Mouse (Mus musculus) erythroid progenitor cell, adult 5-6 weeks (primary cell): ENCODE data around the gene Bhlha15. TPM values are rescaled to one million over a fixed set of nuclear protein-coding genes. Genes with fewer than 3 reads are reported as not detected.

Experiments
- ATAC-seq: replicated peaks from 2 replicates; pipeline ENCODE4 v1.8.0; 2016; ENCODE audit warnings: moderate number of reproducible peaks, mild to moderate bottlenecking, moderate TSS enrichment, inconsistent platforms; ENCODE audit not compliant: poor library complexity, low FRiP score, severe bottlenecking
- total RNA-seq, 2 experiments: library from RNA; stranded (forward) in 1 of 2; stranded (reverse) in 1 of 2; fragments of 150-400 nt in 1 of 2; fragments of 186-747, 209-891 nt in 1 of 2; gene quantifications; 2 replicates each; pipeline versions ENCODE4 v1.2.3 to v1.2.4; 2015 to 2017; ENCODE audit warnings: low replicate concordance in 2 of 2

Bhlha15 gene
- total RNA-seq, 2 experiments from 2014 or later = not detected

DNA sequence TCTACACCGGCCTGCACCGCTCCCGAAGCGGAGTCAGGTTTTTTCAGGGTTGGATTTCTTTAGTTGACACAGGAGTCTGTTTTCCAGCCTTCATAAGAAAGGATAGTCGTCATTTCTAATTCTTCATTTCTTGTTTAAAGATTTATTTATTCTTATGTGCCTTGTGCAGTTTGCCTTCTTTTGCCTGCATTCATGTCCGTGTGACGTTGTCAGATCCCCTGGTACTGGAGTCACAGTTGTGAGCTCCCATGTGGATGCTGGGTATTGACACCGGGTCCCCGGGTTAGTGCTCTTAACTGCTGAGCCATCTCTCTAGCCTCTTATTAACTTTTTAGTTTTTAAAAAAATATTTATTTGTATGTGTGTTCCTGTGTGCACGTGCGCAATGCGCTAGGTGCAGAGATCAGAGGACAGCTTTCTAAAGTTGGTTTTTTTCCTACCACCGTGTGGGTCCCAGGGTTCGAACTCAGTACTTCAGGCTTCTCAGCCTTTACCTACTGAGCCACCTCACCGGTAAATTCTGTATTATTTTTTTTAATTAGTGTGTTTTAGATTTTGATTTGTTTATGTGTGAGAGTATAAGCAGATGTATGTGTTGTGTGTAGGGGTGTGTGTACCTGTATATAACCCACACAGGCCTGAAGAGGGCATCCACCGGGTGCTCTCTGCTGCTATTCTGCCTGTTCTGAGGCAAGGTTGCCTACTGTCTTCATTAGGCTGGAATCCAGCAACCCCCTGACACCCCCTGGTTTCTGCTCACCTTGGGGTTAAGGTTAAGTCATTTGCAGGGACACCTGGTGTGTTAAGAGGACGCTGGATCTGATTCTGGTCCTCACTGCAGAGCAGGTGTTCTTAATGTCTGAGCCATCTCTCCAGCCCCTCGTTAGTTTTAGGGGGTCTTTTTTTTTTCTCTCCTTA lies 34.1 kb downstream of the Bhlha15 start:
- no peak for ATAC-seq

DNA sequence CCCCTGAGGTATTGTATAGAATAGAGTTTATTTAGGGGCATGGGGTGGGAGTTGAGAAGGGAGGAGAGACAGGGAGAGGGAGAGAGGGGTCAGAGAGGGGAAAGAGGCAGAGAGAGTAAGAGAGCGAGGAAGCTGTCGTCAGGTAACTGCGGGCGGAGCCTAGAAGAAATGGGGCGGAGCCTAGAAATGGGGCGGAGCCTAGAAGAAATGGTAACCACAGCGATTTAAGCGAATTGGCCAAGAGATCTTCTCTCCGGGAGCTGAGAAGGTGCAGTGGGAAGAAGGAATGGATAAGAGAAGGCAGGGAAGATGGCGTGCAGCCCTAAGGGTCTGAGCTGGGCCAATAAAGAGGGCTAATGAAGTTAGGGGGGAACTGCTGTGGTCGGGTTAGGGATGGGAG lies 36.1 kb downstream of the Bhlha15 start:
- no peak for ATAC-seq

DNA sequence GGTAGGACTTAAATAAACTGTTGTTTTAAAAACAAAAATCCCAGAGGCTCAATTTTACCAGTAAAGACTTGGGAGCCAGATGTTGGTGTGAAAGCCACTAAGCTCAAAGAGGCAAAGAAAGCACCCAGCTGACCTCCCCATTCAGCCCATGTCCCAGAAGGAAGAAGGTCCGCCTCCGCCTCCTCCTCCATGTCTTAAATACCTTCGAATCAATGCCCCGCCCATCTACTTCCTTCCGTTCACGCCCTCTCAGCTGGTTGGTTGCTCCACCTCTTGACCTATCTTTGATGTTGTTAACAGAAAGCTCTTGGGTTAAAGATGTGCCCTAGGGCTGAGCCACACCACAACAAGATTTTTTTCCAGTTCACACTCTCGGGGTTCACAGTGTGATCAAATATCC lies 40.1 kb downstream of the Bhlha15 start:
- ATAC-seq = no peak

DNA sequence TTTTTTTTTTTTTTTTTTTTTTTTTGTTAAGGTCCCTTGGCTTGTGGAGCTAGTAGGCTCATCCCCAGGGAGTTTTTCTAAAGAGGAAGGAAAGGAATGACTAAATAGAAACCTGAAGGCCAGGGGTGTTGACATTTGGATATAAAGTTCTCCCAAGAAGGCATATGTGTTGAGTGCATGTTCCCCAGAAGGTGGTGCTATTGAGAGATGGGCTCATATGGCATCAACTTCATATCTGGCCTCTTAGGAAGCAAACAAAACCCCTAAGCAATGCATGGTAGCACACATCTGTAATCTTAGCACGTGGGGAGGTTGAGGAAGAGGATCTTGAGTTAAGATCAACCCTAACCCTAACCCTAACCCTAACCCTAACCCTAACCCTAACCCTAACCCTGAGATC lies 41.3 kb downstream of the Bhlha15 start:
- no peak for ATAC-seq

- no peak for ATAC-seq
Observed at GRCm38 (mm10) chr5:144232531-144232930, 42.4 kb downstream of the Bhlha15 start.

DNA sequence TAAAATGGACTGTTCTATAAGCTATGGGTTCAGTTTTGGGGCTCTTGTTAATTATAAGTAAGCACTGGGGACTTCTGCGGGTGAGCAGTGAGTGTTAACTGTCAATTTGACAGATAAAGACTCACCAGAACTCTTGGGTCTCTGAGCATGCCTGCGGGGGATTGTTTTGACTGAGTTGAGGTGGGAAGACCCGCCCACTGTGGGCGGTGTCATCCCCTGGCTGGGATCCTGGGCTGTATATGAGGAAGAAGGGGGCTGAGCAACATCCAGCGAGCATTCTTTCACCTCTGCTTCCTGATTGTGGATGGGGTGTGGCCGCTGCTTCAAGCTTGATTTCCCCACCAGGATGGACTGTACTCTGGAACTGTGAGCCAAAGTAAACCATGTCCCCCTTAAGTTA lies 44.1 kb downstream of the Bhlha15 start:
- no peak for ATAC-seq

DNA sequence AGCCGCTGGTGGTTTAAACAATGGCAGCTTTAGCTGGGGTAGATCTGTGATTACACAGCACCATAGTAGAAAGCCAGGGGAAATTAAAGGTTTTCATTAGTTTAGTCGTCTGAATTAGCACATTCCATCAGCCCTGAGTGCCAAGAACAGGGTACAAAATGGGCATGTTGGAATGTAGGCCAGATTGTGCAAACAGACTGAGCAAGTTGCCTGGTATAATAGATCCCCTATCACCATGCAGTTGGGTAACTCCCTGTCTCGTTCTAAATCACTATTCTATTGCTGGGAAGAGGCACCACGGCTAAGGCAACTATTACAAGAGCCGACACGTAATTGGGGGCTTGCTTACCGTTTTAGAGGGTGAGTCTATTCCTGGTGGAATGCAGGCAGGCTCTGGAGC lies 44.6 kb downstream of the Bhlha15 start:
- no peak for ATAC-seq

DNA sequence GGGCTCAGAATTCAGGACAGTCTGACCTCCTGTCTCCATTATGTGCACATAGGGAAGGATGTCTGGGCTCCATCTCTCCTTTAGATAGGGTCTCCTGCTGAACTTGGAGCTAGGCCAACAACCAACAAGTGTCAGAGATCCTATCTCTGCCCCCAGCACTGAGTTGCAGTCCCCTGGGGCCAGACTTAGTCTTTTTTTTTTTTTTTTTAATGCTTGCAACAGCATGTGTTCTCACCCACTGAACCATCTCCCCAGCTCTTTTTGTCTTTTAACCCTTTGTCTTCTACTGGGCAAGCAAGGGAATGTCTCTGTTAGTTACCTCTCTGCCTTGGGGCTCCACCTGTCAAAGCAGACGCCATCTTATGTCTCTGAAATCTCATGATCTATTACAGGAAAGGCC lies 48.9 kb downstream of the Bhlha15 start:
- no peak for ATAC-seq

Other genes with a start within 250 kb of the Bhlha15 start
- gene Ccz1, start 175.4 kb upstream of the Bhlha15 start, total RNA-seq (2015; ENCODE audit: low replicate concordance) = 64.9 and 86.4 TPM in 2 replicates
- 32.5 and 45.2 TPM in 2 replicates for gene Ccz1, start 175.4 kb upstream of the Bhlha15 start, total RNA-seq (2017; ENCODE audit: low replicate concordance)
- not detected in 2 replicates for gene Ocm, start 163.6 kb upstream of the Bhlha15 start, total RNA-seq (2015; ENCODE audit: low replicate concordance)
- gene Ocm, start 163.6 kb upstream of the Bhlha15 start, total RNA-seq (2017; ENCODE audit: low replicate concordance) = not detected in 2 replicates
- gene Lmtk2, start 89.8 kb upstream of the Bhlha15 start, total RNA-seq (2015; ENCODE audit: low replicate concordance) = 17.3 and 23.9 TPM in 2 replicates
- 23.1 and 25.4 TPM in 2 replicates for gene Lmtk2, start 89.8 kb upstream of the Bhlha15 start, total RNA-seq (2017; ENCODE audit: low replicate concordance)
- 2.9 and 8.3 TPM in 2 replicates for gene Tecpr1, start 33.3 kb downstream of the Bhlha15 start, total RNA-seq (2015; ENCODE audit: low replicate concordance)
- gene Tecpr1, start 33.3 kb downstream of the Bhlha15 start, total RNA-seq (2017; ENCODE audit: low replicate concordance) = 2.1 and 6.2 TPM in 2 replicates
- 20.1 and 20.5 TPM in 2 replicates for gene Bri3, start 54.2 kb downstream of the Bhlha15 start, total RNA-seq (2015; ENCODE audit: low replicate concordance)
- gene Bri3, start 54.2 kb downstream of the Bhlha15 start, total RNA-seq (2017; ENCODE audit: low replicate concordance) = 3.0 and 4.9 TPM in 2 replicates
- gene Baiap2l1, start 167.8 kb downstream of the Bhlha15 start, total RNA-seq (2015; ENCODE audit: low replicate concordance) = not detected in 2 replicates
- gene Baiap2l1, start 167.8 kb downstream of the Bhlha15 start, total RNA-seq (2017; ENCODE audit: low replicate concordance) = not detected in 2 replicates